Mouse (Mus musculus) fat pad, adult 2 months (tissue): ENCODE measurements around the gene Fbxw7.

Source experiments
- DNase-seq: peaks from one replicate; pipeline ENCODE4 v3.0.0-alpha.2; 2011; ENCODE audit warnings: low read depth, low spot score; ENCODE audit errors: extremely low read depth

Fbxw7 gene

DNA sequence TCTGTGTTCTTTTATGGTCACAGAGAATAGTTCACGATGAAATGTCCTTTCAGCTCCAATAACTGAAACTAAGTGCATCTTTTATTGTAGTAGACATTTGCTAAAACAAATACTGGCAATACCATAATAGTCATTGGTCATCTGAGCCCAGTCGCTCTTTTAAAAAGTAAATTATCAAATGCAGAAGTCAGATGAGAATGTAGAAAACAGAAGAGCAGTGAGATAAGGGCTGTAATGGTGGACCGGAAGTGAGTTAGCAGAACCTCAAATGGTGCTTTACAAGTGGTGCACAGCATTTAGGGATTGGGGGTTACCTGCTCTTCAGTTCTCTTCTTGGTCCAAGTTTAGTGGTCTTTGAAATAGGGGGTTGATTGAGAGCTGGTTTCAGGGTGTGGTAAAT is 129.9 kb downstream of the Fbxw7 start:
- no peak for DNase-seq

GRCm38 (mm10) chr3:84946381-84946780 is 131.3 kb downstream of the Fbxw7 start:
- DNase-seq, result no peak

DNA sequence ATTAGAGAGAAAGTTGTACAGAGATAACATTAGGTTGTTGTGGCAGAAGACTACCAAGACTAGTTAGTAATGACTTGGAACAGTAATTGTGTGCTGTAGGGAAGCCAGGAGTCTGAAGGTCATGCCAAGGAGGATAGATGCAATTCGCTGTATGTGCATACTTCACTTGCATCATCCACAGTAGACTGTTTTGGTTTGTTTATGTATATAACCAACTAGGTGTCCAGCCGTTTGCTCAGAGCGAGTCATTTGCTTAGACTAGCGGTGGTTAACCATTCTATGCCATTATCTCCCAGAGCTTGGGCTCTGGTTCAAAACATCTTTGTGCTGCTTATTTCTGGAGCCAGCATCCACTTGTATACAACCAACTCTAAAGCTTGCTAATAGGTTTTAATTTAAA is 134.3 kb downstream of the Fbxw7 start:
- no peak for DNase-seq

DNA sequence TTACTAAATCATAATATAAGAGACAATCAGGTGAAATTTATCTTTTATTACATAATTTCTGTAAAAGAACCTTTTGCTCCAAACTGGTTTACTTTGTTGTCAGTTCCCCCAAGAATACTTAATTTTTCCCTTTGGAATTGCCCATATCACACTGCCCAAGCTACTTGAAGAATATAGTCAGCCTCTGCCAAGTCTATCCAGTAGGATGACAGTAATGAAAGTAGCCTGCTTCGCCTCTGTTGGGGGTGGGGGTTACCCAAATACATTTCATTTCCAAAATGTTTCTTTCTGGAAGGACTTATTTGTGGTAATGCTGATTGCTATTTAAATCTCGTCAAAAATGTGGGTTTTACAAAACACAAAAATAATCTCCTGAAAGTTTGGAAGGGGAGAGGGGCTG is 136.6 kb downstream of the Fbxw7 start:
- DNase-seq, result no peak

DNA sequence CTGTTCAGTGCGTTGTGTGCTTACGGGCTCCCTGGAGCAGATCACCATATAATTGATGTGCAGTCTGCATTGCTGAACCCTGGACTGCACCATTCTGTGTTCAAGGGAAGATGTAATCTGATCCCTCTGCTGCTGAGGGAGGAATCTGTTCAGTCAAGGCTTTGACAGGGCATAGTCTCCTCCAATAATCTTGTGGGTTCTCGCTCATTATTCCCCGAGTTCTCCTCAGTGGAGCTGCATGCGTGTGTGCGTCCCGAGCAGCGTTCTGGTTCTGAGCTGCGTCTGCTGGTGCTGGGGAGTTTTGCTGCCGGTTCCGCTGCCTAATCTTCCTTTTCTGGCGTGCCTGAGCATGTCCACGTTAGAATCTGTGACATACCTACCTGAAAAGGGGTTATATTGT is 137.1 kb downstream of the Fbxw7 start:
- DNase-seq, result no peak

DNA sequence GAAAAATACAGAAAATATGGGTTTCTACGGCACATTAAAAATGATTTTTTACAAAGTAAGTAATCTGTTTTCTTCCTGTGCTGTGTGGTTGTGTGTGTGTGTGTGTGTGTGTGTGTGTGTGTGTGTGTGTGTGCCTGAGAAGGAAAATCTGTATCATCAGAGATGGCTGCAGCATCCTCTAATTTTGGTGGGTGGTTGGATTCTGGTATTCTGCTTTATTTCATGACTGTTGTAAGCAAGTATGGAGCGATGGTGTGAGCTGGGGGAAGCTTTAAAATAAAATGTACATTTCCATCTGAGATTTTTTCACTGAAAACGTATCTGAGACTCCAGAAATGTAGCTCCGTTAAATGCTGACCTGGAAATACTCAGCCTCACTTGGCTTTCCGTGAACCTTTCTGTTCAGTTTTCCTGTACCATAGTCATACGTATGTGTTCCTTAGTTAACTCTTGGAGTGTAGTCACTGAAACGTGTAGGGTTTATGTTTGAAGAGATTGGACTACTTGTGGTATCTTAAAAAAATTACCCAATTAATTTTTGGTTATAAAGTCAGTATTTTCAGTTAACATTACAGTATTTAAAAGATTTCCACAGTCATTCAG is 137.6 kb downstream of the Fbxw7 start:
- no peak for DNase-seq

DNA sequence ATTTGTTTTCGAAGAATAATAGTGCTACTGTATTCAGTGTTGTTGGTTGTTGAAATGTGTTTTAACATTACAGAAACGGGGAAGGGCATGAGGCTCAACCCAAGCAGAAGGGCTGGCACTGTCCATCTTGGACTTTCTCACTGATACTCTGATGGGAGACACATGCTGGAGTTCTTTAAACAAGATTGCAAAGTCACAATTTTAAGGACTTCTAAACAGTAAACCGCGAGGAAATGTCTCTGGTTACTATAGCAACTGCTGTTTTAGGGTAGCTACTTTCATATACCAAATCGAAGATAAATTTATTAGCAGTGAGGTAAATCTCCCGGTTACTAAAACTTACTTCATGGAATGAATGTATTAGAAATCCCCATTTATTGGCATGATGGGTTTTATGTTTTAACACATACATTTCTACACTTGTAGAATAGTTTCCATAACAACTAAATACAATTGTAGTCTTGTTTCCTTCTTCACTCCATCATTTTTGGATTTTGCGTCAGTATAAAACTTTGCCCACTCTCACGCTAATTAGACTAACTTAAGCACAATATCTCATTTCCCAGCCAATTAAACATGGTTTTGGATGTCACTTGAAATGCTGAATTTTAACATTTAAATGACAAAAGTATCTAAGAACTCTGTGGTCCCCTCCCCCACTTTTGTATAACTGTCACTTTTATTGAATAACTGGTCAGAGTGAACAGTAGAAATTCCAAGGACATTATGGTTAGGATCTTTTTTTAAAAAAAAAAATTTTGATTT is 140.1 kb downstream of the Fbxw7 start:
- no peak for DNase-seq

DNA sequence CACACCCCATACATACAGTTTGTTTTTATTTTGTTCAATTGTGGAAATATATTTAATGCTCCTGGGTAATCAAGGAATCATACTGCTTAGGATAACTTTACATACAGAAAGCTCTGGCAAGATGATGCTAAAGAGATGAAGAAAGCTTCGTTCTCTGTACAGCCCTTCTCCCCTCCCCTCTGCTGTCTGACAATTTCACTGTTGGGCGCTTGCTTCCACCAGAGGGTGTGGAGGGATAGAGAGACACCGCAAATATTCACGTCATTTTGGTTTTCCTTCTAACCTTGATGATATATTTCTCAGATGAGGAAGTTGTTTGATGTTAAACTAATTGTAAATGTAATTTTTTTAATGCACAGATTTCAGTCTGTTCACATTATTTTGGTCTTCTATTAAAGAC is 140.8 kb downstream of the Fbxw7 start:
- no peak for DNase-seq

DNA sequence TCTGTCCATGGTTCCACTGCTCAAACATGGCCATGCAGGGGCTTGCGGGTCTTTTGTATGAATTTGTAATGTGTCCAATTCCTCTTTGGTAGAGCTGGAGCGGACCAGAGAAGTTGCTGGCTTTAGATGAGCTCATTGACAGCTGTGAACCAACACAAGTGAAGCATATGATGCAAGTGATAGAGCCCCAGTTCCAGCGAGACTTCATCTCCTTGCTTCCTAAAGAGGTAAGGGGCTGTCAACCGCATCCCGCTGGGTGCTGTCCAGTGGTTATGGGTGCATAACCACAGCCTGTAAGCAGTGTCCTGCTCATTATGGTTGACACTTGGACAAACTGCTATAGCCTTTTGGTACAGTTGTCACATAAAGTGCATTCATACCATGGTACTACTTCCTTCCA is 150.1 kb downstream of the Fbxw7 start:
- DNase-seq, result no peak

GRCm38 (mm10) chr3:84967364-84967763 is 152.3 kb downstream of the Fbxw7 start:
- peak; percentile 61 for DNase-seq

GRCm38 (mm10) chr3:84971561-84971960 is 156.5 kb downstream of the Fbxw7 start:
- no peak for DNase-seq

DNA sequence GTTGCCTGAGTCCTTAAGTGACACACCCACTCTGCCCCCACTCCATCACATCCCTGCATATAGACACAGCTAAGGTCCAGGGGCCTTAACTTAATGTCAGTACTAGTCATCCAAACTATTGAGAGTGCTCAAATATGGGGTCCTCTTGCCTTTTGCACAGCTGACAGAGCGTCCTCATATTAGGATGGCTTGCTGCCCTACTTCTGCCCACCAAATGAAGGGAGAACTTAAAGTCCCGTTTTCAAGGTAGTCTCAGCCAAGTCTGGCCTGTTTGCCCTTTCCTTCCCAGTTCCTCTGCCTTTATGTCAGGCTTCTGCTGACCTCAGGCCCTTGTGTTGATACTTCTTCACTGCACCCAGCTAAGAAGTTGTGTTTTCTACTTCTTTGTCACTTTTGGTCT is 157.8 kb downstream of the Fbxw7 start:
- DNase-seq, result no peak

GRCm38 (mm10) chr3:84974193-84974592 is 159.1 kb downstream of the Fbxw7 start:
- DNase-seq, result no peak

GRCm38 (mm10) chr3:84978676-84979075 is 163.6 kb downstream of the Fbxw7 start:
- no peak for DNase-seq

GRCm38 (mm10) chr3:84980158-84980557 is 165.1 kb downstream of the Fbxw7 start:
- no peak for DNase-seq

GRCm38 (mm10) chr3:84982688-84983087 is 167.6 kb downstream of the Fbxw7 start:
- no peak for DNase-seq

DNA sequence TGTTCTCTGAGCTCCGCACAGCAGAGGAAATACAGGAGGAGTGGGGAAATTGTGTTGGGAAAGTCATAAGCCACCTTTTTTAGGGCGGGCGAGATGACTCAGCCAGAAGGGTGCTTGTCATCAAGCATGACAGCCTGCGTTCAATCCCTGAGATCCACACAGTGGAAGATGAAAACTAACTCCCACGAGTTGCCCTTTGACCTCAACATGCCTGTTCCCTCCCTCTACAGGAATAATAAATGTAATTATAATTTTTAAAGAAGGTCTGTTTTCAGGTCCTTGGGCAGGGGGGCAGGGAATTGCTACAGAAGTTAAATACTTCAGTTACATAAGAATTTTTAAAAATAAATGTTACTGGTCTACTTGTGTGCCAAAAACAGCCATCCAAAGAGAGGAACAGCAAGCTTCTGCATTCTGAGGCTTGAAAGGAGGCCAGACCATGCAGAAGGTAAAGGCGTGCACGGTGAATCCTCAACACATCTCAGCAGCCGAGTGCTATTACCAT is 170.1 kb downstream of the Fbxw7 start:
- DNase-seq, result no peak

DNA sequence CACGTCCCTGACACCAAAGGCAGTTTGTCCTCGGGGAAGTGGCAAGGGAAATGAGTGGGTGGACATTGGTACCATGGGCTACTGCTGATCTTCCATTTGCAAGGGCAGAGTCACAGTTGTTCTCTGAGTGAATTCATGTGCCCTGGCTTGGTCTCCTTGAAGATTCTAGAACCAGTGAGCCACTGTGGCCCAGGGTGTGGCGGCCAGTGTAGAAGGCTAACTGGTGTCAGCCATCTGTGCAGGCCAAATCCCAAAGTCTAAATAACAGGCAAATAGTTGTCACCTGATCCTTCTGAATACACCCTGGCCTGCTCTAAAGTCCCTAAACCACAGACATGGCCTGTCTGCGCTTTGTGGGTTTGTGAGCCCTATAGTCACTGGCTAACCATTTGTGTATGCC is 173.8 kb downstream of the Fbxw7 start:
- DNase-seq, result no peak

- no peak for DNase-seq
Measured at GRCm38 (mm10) chr3:85005257-85005656, 190.2 kb downstream of the Fbxw7 start.

DNA sequence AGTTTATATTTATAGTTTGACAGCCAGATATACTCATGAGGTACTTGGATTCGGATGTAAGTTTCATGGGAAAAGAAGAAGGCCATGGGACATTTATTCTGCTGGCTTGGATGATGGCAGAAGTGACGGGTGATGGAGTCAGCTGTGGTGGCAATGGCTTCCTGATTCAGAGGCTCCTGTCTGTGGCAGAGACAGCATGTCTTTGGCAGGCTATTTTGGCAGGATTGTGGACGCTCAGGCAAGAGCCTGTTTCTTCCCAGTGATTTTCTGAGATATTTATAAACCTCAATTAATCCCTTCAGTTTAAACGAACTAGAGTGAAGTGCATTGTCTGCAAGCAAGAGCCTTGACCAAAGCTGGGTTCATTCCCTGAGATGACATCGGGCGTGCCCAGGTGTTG is 197.8 kb downstream of the Fbxw7 start:
- no peak for DNase-seq

DNA sequence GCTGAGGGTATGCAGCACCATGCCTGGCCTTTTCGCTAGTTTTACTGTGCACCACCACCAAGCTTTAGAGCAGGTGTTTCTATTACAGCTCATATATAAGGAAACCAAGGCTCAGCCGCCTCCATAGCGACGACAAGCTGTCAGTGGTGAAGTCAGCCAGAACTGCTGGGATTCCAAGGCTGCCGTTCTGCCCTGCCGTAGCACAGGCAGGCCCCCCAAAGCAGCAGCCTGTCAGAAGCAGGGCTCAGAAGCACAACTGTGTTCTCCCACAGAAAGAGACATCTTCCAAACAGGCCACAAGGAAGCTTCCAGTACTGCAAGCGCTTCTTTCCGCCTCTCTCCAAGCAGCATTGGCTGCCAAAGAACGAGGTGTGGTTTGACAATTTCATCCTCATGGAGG is 200.6 kb downstream of the Fbxw7 start:
- no peak for DNase-seq

- no peak for DNase-seq
Measured at GRCm38 (mm10) chr3:85020137-85020536, 205.1 kb downstream of the Fbxw7 start.

DNA sequence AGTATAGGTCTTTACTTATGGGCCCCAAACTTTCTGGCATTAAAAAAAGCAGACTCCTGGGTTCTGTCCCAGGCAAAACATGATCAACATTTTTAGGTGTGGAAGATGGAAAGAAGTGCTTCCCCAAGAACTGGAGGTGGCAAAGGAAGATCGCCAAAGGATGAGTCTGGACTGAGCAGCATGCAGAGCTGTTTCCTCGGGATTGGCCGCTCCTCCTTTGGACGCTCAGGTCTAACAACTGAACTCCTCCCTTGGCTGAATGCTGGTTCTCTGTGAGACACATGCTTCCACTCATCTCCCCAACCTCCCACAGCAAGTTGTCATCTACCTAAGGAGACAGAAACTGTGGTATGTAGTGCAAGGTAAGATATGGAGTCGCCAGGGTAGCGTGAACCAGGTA is 206.7 kb downstream of the Fbxw7 start:
- DNase-seq, result no peak
